In the genomic region with DNA sequence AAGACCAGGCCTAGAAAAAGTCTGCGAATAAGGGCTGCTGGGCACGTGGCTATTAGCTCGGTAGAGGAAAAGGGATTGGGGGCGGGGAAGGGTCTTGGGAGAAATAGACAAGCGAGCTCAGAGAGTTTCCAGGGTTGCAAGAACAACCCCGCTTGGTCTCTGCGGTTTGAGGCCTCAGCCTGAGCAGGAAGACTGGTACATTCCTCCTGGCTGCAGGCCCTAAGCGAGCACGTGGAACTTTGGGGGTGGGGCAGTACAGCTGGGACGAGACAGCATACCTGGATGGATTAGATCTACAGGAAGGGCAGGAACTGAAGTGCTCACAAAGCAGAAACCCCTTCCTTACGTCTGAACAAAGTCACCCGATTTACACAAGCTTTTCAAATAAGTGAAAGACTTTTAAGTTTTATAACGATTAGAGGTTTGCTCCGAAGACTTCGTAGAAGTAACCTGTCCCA, we compare ENCODE assay signal across 8 mouse cellular contexts. TPM values are rescaled to one million over a fixed set of nuclear protein-coding genes. Genes with fewer than 3 reads are reported as not detected.
A peak's percentile ranks its signal among the peaks of the same experiment; 100 is the strongest.
DNase-seq lines count a peak whose midpoint lies in the region; ATAC-seq lines count a peak whose summit lies in the region.

No protein-coding gene starts in this region.

- peak overlapping the region; percentile 51 for H3K9ac ChIP-seq in liver, embryonic 15.5 days

- no peaks in the 10 kb centered on the region for H3K9me3 ChIP-seq in liver, embryonic 15.5 days (replicated peaks)

- peak; percentile 47 for ATAC-seq in common myeloid progenitor, adult 5-6 weeks (replicated peaks; ENCODE audit: low read depth, poor library complexity, severe bottlenecking)
- peak; percentile 41; the same call in 1 of the 2 replicates for ATAC-seq in liver, embryonic 15.5 days (ENCODE audit: insufficient read depth)

- peak; percentile 36 to 42 for DNase-seq in left cerebral cortex, postnatal 25 days (ENCODE audit: low spot score in 2 of 2)
- no peak for DNase-seq in left cerebral cortex, postnatal 36 days (ENCODE audit: low spot score in 2 of 2)
- peak; percentile 55 for DNase-seq in gonadal fat pad, adult 2 months (ENCODE audit: low read depth)
- DNase-seq in kidney, adult 18-20 months, result peak; percentile 76
- peak; percentile 61 for DNase-seq in neural tube, embryonic 10.5 days (ENCODE audit: extremely low spot score, low spot score)
- peak; percentile 46 to 54 for DNase-seq in thymus, adult 18-20 months

- no peaks in the 10 kb centered on the region for H3K27me3 ChIP-seq in liver, embryonic 15.5 days

- peak overlapping the region; percentile 88 for H3K4me2 ChIP-seq in liver, embryonic 15.5 days

- intact Hi-C loops in left cerebral cortex, postnatal 25 days (cut with DNase I), result no loop called here
- intact Hi-C loops in left cerebral cortex, postnatal 36 days (cut with DNase I), result no loop called here

- no peaks in the 10 kb centered on the region for H3K36me3 ChIP-seq in liver, embryonic 15.5 days (replicated peaks)

- peak overlapping the region; percentile 68 for H3K4me3 ChIP-seq in liver, embryonic 15.5 days (replicated peaks)

- whole genome bisulfite sequencing in liver, embryonic 15.5 days (ENCODE audit: insufficient replicate concordance), result 1% methylated on average over 15 of the region's 15 CpGs

- H3K27ac ChIP-seq in liver, embryonic 15.5 days (replicated peaks), result peak overlapping the region; percentile 64

- H3K4me1 ChIP-seq in liver, embryonic 15.5 days (replicated peaks), result peaks cover 57% of the 10 kb centered on the region

RNA-seq across cellular contexts. Expression of a gene that starts 1.2 kb away (rescaled TPM):
- 10 to 100 TPM; 51.7 to 54.5 TPM for total RNA-seq in left cerebral cortex, postnatal 25 days (2021)
- total RNA-seq in left cerebral cortex, postnatal 36 days (2021), result 10 to 100 TPM; 51.1 to 62.0 TPM
- total RNA-seq in common myeloid progenitor, adult 5-6 weeks (2017), result 357 and 379 TPM in 2 replicates
- 312 and 445 TPM in 2 replicates for polyA plus RNA-seq in gonadal fat pad, adult 2 months (2012; rRNA removed)
- polyA plus RNA-seq in liver, embryonic 15.5 days (2015; fragmentation: Nextera tagmentation; extraction: Ambion mirVana), result 208 and 233 TPM in 2 replicates

RNA-seq across cellular contexts. Expression of a gene that starts 43.6 kb away (rescaled TPM):
- total RNA-seq in left cerebral cortex, postnatal 25 days (2021), result 10 to 100 TPM; 33.6 to 34.9 TPM
- total RNA-seq in left cerebral cortex, postnatal 36 days (2021), result 10 to 100 TPM; 32.1 to 38.1 TPM
- 0.59 and 1.2 TPM in 2 replicates for total RNA-seq in common myeloid progenitor, adult 5-6 weeks (2017)
- polyA plus RNA-seq in gonadal fat pad, adult 2 months (2012; rRNA removed), result 13.0 and 18.2 TPM in 2 replicates
- 1.9 and 2.1 TPM in 2 replicates for polyA plus RNA-seq in liver, embryonic 15.5 days (2015; fragmentation: Nextera tagmentation; extraction: Ambion mirVana)

RNA-seq across cellular contexts. Expression of a gene that starts 58.4 kb away (rescaled TPM):
- total RNA-seq in left cerebral cortex, postnatal 25 days (2021), result 10 to 100 TPM in 1 of 2 experiments, 1 to 10 TPM in 1; 7.5 to 10.5 TPM
- 10 to 100 TPM in 1 of 2 experiments, 1 to 10 TPM in 1; 7.1 to 11.3 TPM for total RNA-seq in left cerebral cortex, postnatal 36 days (2021)
- 0.05 and 0.58 TPM in 2 replicates for total RNA-seq in common myeloid progenitor, adult 5-6 weeks (2017)
- polyA plus RNA-seq in gonadal fat pad, adult 2 months (2012; rRNA removed), result 22.3 and 25.9 TPM in 2 replicates
- polyA plus RNA-seq in liver, embryonic 15.5 days (2015; fragmentation: Nextera tagmentation; extraction: Ambion mirVana), result 155 and 223 TPM in 2 replicates

Comparison
In these comparisons a context has a peak if more than half of its experiments do, and no peak if none do; other contexts are left out.
1. DNase-seq: peak in left cerebral cortex, postnatal 25 days (2 of 2), gonadal fat pad, adult 2 months (single experiment), kidney, adult 18-20 months (single experiment), neural tube, embryonic 10.5 days (single experiment) and thymus, adult 18-20 months (2 of 2); none in left cerebral cortex, postnatal 36 days (0 of 2).
2. RNA of a gene that starts 43.6 kb away (total RNA-seq): 32.1 to 38.1 TPM in left cerebral cortex, postnatal 36 days and 33.6 to 34.9 TPM in left cerebral cortex, postnatal 25 days; 0.59 to 1.2 TPM in common myeloid progenitor, adult 5-6 weeks; every median in the first group is over 10 times any median in the second.